Mouse (Mus musculus) cerebellum, adult 2 months (tissue): Measurements from ENCODE around the gene Gsdma3.

ENCODE experiments used
- CTCF ChIP-seq: fragments of 200-500 bp; IDR thresholded peaks from 2 replicates; pipeline ENCODE4 v1.5.1; 2011; ENCODE audit warnings: low read depth, mild to moderate bottlenecking, control low read depth, low read length, moderate library complexity, borderline replicate concordance; ENCODE audit not compliant: insufficient read depth
- POLR2A ChIP-seq: fragments of 200-500 bp; IDR thresholded peaks from 2 replicates; pipeline ENCODE4 v1.6.1; 2011; ENCODE audit warnings: low read length, control low read depth, borderline replicate concordance; ENCODE audit not compliant: insufficient read depth

GRCm38 (mm10) chr11:98686976-98687375, 60.8 kb downstream of the Gsdma3 start:
- TF ChIP-seq CTCF, result no peak
- no peak for TF ChIP-seq POLR2A
